Mouse (Mus musculus) MN1 (cell line): ENCODE measurements around the gene Vmn1r114.
"Not testable (repeated sequence)": the region's sequence is repeated elsewhere in the genome, so short reads cannot be mapped to it uniquely, and the experiment has no call there.

Experiments used
- DNase-seq: peaks from one replicate; pipeline ENCODE4 v3.0.0-alpha.2; 2016; ENCODE audit warnings: low spot score

The Vmn1r114 gene

GRCm38 (mm10) chr7:20812086-20812485 is at the start of gene Vmn1r114:
Gene Vmn1r114, minus strand, starts transcription at chr7:20812186.
- DNase-seq: not testable (repeated sequence)

- DNase-seq: not testable (repeated sequence)
Measured at GRCm38 (mm10) chr7:20844885-20845284, 32.9 kb upstream of the Vmn1r114 start, which contains the start of gene Vmn1r115. Gene Vmn1r115, minus strand, starts transcription at chr7:20844985.

GRCm38 (mm10) chr7:20786985-20787384 is 25.0 kb downstream of the Vmn1r114 start, which contains the start of gene Vmn1r113:
Gene Vmn1r113, plus strand, starts transcription at chr7:20787285.
- not testable (repeated sequence) for DNase-seq

- DNase-seq: not testable (repeated sequence)
Measured at GRCm38 (mm10) chr7:20770885-20771284, 41.1 kb downstream of the Vmn1r114 start, which contains the start of gene Vmn1r112. Gene Vmn1r112, plus strand, starts transcription at chr7:20771185.
